Mouse (Mus musculus): ENCODE results near the gene Dkc1.
"Not testable (repeated sequence)": the region's sequence is repeated elsewhere in the genome, so short reads cannot be mapped to it uniquely, and the experiment has no call there.

Dkc1 gene

GRCm38 (mm10) chrX:75138182-75138581, 42.5 kb downstream of the Dkc1 start:
- DNase-seq (ENCODE audit: low read depth, low spot score), result peak; percentile 11

- DNase-seq (ENCODE audit: low read depth, low spot score), result not testable (repeated sequence)
Observed at GRCm38 (mm10) chrX:75143124-75143555, 47.5 kb downstream of the Dkc1 start.

- DNase-seq (ENCODE audit: low read depth, low spot score), result no peak
Observed at GRCm38 (mm10) chrX:75148414-75148813, 52.8 kb downstream of the Dkc1 start.

GRCm38 (mm10) chrX:75150304-75150703, 54.6 kb downstream of the Dkc1 start:
- no peak for DNase-seq (ENCODE audit: low read depth, low spot score)

- no peak for DNase-seq (ENCODE audit: low read depth, low spot score)
Observed at GRCm38 (mm10) chrX:75152249-75152648, 56.6 kb downstream of the Dkc1 start.

GRCm38 (mm10) chrX:75155576-75156243, 60.1 kb downstream of the Dkc1 start:
- no peak for DNase-seq (ENCODE audit: low read depth, low spot score)
